Mouse (Mus musculus) cerebellum, postnatal 10 days (tissue): ENCODE data around the gene Rsph1.

Source experiments
- DNase-seq, 2 experiments: peaks; one replicate each; pipeline ENCODE4 v3.0.0; 2021; ENCODE audit warnings: mixed read lengths in 2 of 2

The Rsph1 gene

GRCm38 (mm10) chr17:31276922-31277918 lies at the start of gene Rsph1:
Gene Rsph1, minus strand, starts transcription at chr17:31277383.
- DNase-seq = peak; percentile 100

GRCm38 (mm10) chr17:31326220-31326852 lies 49.2 kb upstream of the Rsph1 start:
- DNase-seq = no peak

- peak; percentile 82 to 84 for DNase-seq
Observed at GRCm38 (mm10) chr17:31325451-31326219, 48.5 kb upstream of the Rsph1 start.

- DNase-seq = no peak
Observed at GRCm38 (mm10) chr17:31324227-31324626, 47.0 kb upstream of the Rsph1 start.

- DNase-seq = no peak
Observed at GRCm38 (mm10) chr17:31323379-31323778, 46.2 kb upstream of the Rsph1 start.

GRCm38 (mm10) chr17:31322446-31322845 lies 45.3 kb upstream of the Rsph1 start:
- peak; percentile 56 to 70 for DNase-seq

- peak; percentile 70 to 72 for DNase-seq
Observed at GRCm38 (mm10) chr17:31321425-31321824, 44.2 kb upstream of the Rsph1 start.

GRCm38 (mm10) chr17:31318906-31319767 lies 42.0 kb upstream of the Rsph1 start:
- DNase-seq = no peak

GRCm38 (mm10) chr17:31317521-31318272 lies 40.5 kb upstream of the Rsph1 start:
- DNase-seq = no peak

GRCm38 (mm10) chr17:31316998-31317397 lies 39.8 kb upstream of the Rsph1 start:
- no peak for DNase-seq

GRCm38 (mm10) chr17:31315993-31316392 lies 38.8 kb upstream of the Rsph1 start:
- no peak for DNase-seq

- DNase-seq = no peak
Observed at GRCm38 (mm10) chr17:31315046-31315792, 38.0 kb upstream of the Rsph1 start.

GRCm38 (mm10) chr17:31312648-31313047 lies 35.5 kb upstream of the Rsph1 start:
- no peak for DNase-seq

GRCm38 (mm10) chr17:31311047-31311446 lies 33.9 kb upstream of the Rsph1 start:
- DNase-seq = no peak

GRCm38 (mm10) chr17:31309281-31309793 lies 32.2 kb upstream of the Rsph1 start:
- peak; percentile 74 to 80 for DNase-seq

- no peak for DNase-seq
Observed at GRCm38 (mm10) chr17:31308291-31308816, 31.2 kb upstream of the Rsph1 start.

GRCm38 (mm10) chr17:31307756-31308155 lies 30.6 kb upstream of the Rsph1 start:
- no peak for DNase-seq

- no peak for DNase-seq
Observed at GRCm38 (mm10) chr17:31305776-31306120, 28.6 kb upstream of the Rsph1 start.

GRCm38 (mm10) chr17:31304895-31305775 lies 28.0 kb upstream of the Rsph1 start:
- DNase-seq = peak; percentile 81 to 85
